Mouse (Mus musculus) ES-E14 (cell line): ENCODE results near the gene Bcas3. TPM values are rescaled to one million over a fixed set of nuclear protein-coding genes. Genes with fewer than 3 reads are reported as not detected.

Experiments used
- DNase-seq: peaks from one replicate; pipeline ENCODE4 v3.0.0-alpha.2; 2013; ENCODE audit warnings: low read depth, low spot score
- H3K27ac ChIP-seq: 2 replicates; pipeline ENCODE4 v1.5.1; 2012; ENCODE audit warnings: low read depth, mild to moderate bottlenecking, low read length, moderate library complexity, mixed read lengths; ENCODE audit not compliant: poor library complexity, insufficient read depth, severe bottlenecking
- H3K36me3 ChIP-seq: 2 replicates; pipeline ENCODE4 v1.6.1; 2012; ENCODE audit warnings: mild to moderate bottlenecking, low read length, moderate library complexity, mixed read lengths; ENCODE audit not compliant: control insufficient read depth, poor library complexity, insufficient read depth, severe bottlenecking
- H3K4me1 ChIP-seq, 2 experiments: fragments of 150-350 bp in 1 of 2; sonication (generic) in 1 of 2; 2 replicates each; pipeline ENCODE4 v1.6.1; 2012; ENCODE audit warnings: low read length in 2 of 2, mild to moderate bottlenecking in 1 of 2, mixed read lengths in 1 of 2; ENCODE audit not compliant: control insufficient read depth in 2 of 2, insufficient read depth in 2 of 2, poor library complexity in 1 of 2
- H3K4me3 ChIP-seq, 2 experiments: fragments of 150-350 bp in 1 of 2; sonication (generic) in 1 of 2; 2 replicates each; pipeline ENCODE4 v1.5.1; 2012; ENCODE audit warnings: low read length in 2 of 2, low read depth in 1 of 2, mild to moderate bottlenecking in 1 of 2, mixed read lengths in 1 of 2; ENCODE audit not compliant: insufficient read depth in 1 of 2, poor library complexity in 1 of 2, severe bottlenecking in 1 of 2
- H3K9ac ChIP-seq: 2 replicates; pipeline ENCODE4 v1.6.1; 2012; ENCODE audit warnings: low read depth, mild to moderate bottlenecking, low read length, mixed read lengths; ENCODE audit not compliant: poor library complexity, insufficient read depth, severe bottlenecking
- H3K9me3 ChIP-seq: fragments of 150-350 bp; sonication (generic); 2 replicates; pipeline ENCODE4 v1.6.1; 2012; ENCODE audit warnings: low read depth, mild to moderate bottlenecking, low read length; ENCODE audit not compliant: control insufficient read depth, insufficient read depth
- CHD2 ChIP-seq: IDR thresholded peaks from 2 replicates; pipeline ENCODE4 v1.6.1; 2014; ENCODE audit warnings: mild to moderate bottlenecking, low read depth, low read length, inconsistent platforms
- HCFC1 ChIP-seq: IDR thresholded peaks from 2 replicates; pipeline ENCODE4 v1.6.1; 2012; ENCODE audit warnings: low read length, inconsistent platforms, borderline replicate concordance; ENCODE audit not compliant: insufficient read depth
- MAFK ChIP-seq: IDR thresholded peaks from 2 replicates; pipeline ENCODE4 v1.6.1; 2014; ENCODE audit warnings: mild to moderate bottlenecking, low read depth, low read length, inconsistent platforms; ENCODE audit not compliant: insufficient read depth
- ZC3H11A ChIP-seq: IDR thresholded peaks from 2 replicates; pipeline ENCODE4 v1.6.1; 2012; ENCODE audit warnings: low read depth, mild to moderate bottlenecking, inconsistent platforms, low read length, borderline replicate concordance
- ZNF384 ChIP-seq: IDR thresholded peaks from 2 replicates; pipeline ENCODE4 v1.6.1; 2012; ENCODE audit warnings: low read depth, low read length, inconsistent platforms
- in situ Hi-C, 2 experiments: fragments of 600-800 bp; cut with MboI; formaldehyde crosslinking; loops; one replicate each; pipeline ENCODE4 v1.15.1; 2025; ENCODE audit warnings: low sequenced_read_pairs in 2 of 2, inconsistent platforms in 1 of 2; ENCODE audit not compliant: unreplicated experiment in 2 of 2
- total RNA-seq: library from RNA; depleted of rRNA; stranded (reverse); fragments of 300-350 nt; gene quantifications from 2 replicates; pipeline ENCODE4 v1.2.3, GENCODE M21; 2012

Bcas3 gene
- total RNA-seq, 1 experiment = 23.6 TPM

DNA sequence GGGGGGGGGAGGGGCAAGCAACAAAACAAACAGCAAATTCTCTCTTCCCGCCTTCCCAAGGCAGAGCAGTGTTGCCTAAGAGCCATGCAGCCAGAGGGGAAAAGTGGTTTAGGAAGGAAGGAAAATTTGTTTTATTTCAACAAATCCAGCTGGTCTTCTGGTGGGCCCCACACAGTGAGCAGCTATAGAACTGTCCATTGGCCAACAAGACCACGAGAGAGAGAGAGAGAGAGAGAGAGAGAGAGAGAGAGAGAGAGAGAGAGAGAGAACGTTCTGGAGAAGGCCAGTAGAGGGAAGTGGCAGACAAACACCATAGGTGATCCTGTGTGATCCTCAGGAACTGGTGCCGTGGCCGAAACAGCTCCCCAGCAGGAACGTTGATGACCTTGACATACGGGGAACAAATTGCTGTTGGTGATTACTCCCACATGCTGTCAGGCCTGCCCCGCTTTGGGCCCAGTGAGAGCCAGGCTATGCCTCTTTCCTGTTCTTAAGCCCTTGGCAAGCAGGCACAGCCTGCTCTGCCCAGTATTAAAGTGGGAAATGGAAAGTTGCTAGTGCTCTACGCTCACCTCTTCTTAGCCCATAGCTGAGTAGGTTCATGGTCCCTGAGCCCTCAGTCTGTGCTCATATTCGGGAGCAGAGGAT is 323.5 kb downstream of the Bcas3 start:
- in situ Hi-C loops = no loop called here
- Histone ChIP-seq H3K9me3 (no peaks in the 10 kb centered on the region), H3K9ac (no peak overlapping the region), H3K36me3 (no peaks in the 10 kb centered on the region), H3K4me1 (peaks cover 0 to 5% of the 10 kb centered on the region in 2 experiments; a peak in 1 of 4 replicates), H3K27ac (no peak overlapping the region), H3K4me3 (no peak overlapping the region)
- TF ChIP-seq HCFC1 = no peak
- no peak for TF ChIP-seq ZC3H11A
- TF ChIP-seq ZNF384 = no peak
- TF ChIP-seq CHD2 = no peak
- TF ChIP-seq MAFK = no peak
- DNase-seq = no peak

DNA sequence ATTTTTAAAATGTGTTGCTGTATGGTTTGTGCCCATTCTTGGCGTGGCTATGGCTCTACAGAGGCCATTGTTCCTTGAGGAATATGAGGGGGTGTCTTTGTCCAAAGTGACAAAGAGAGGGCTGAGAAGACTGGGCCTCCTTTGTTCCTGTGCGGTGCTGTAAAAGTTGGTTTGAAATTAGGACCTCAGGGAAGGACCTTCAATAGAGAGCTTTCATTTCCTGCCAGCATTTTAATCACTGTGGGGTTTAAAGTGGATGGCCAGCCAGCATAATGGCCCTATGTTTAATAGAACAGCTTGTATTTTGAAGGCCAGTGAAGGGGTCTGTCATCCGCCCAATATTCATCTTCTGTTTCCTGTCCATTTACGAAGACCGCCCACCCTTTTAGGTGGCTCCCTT is 325.7 kb downstream of the Bcas3 start:
- no peaks in the 10 kb centered on the region for H3K36me3 ChIP-seq
- DNase-seq = no peak
- H3K4me3 ChIP-seq = no peak overlapping the region
- H3K27ac ChIP-seq = no peak overlapping the region
- H3K9me3 ChIP-seq = no peaks in the 10 kb centered on the region
- in situ Hi-C loops = no loop called here
- no peak overlapping the region for H3K9ac ChIP-seq
- TF ChIP-seq HCFC1 (no peak), ZC3H11A (no peak), MAFK (no peak), CHD2 (no peak), ZNF384 (no peak)
- peaks cover 0 to 2% of the 10 kb centered on the region in 2 experiments; a peak in 1 of 4 replicates for H3K4me1 ChIP-seq

DNA sequence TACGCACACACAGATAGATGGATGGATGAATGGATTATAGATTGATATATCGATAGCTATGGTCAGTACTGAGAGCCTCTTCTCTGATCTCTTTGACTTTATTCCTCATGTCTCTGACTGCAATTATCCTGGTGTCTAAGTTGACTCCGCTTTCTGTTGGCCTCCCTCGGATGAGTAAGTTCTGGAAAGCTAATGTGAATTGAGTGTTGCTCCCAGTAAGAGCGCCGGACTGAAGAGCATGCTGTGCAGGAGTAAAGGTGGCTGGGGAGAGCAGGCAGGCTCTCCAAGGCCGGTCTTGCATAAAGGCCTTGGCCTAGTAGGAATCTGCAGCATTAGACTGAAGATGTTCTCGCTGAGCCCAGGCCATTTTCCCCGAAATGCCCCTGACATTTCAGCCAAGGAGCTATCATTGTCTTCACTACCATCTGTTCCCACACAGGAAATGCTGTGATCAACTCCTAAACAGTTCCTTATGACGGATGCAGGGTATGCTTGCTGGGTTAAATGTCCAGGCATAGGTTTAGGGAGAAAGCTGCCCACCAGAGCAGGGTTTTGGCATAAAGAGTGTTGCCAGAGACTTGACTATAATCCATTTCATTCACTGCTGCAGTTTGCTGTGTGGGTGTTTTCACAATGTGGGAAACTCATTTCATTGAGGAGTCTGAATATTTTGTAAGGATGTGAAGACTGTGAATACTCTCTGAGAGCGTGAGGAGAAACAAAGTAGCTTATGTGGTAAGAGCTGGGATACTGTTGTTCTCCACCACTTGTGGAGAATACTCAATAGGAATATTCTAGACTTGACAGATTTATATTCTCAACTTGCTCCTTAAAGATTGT is 328.8 kb downstream of the Bcas3 start:
- Histone ChIP-seq H3K27ac (no peak overlapping the region), H3K4me1 (no peaks in the 10 kb centered on the region), H3K9ac (no peak overlapping the region), H3K36me3 (no peaks in the 10 kb centered on the region), H3K9me3 (no peaks in the 10 kb centered on the region), H3K4me3 (no peak overlapping the region)
- in situ Hi-C loops = no loop called here
- TF ChIP-seq MAFK (no peak), HCFC1 (no peak), ZNF384 (no peak), ZC3H11A (no peak), CHD2 (no peak)
- no peak for DNase-seq

DNA sequence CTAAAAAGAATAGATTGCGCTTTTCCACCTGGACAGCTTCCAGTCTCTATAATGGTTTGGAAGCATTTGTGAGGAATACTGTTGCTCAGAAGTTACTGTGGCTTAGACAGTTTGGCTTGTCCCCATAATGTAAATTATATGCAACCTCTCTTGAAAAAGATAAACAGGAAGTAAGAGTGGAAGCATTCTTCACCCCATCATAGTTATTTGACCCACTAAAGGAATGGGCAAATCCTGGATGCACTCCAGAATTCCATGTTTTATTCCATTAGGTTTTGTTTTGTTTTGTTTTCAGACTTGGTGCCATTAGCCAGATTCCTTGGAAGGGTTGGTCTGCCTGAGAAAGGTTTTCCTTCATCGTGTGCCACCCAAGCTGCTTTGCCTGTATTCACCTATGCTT is 332.0 kb downstream of the Bcas3 start:
- Histone ChIP-seq H3K4me3 (no peak overlapping the region), H3K27ac (no peak overlapping the region), H3K36me3 (no peaks in the 10 kb centered on the region), H3K9ac (no peak overlapping the region), H3K9me3 (no peaks in the 10 kb centered on the region), H3K4me1 (no peaks in the 10 kb centered on the region)
- in situ Hi-C loops = no loop called here
- no peak for DNase-seq
- TF ChIP-seq ZNF384 (no peak), ZC3H11A (no peak), CHD2 (no peak), HCFC1 (no peak), MAFK (no peak)
